Mouse (Mus musculus) forebrain, embryonic 10.5 days (tissue): ENCODE results near the gene Dgkk. TPM values are rescaled to one million over a fixed set of nuclear protein-coding genes. Genes with fewer than 3 reads are reported as not detected.
"Not testable (repeated sequence)": the region's sequence is repeated elsewhere in the genome, so short reads cannot be mapped to it uniquely, and the experiment has no call there.

Source experiments
- DNase-seq: peaks from one replicate; pipeline ENCODE4 v3.0.0-alpha.2; 2017; ENCODE audit warnings: low spot score; ENCODE audit errors: extremely low spot score
- H3K27ac ChIP-seq: fragments of 300-500 bp; sonication (generic); 2 replicates; pipeline ENCODE4 v1.5.1; 2016; ENCODE audit warnings: mild to moderate bottlenecking
- H3K27me3 ChIP-seq: fragments of 300-500 bp; sonication (generic); 2 replicates; pipeline ENCODE4 v1.6.1; 2016; ENCODE audit warnings: mild to moderate bottlenecking; ENCODE audit not compliant: poor library complexity, severe bottlenecking
- H3K36me3 ChIP-seq: fragments of 300-500 bp; sonication (generic); replicated peaks from 2 replicates; pipeline ENCODE4 v1.6.1; 2016; ENCODE audit warnings: mild to moderate bottlenecking, moderate library complexity
- H3K4me1 ChIP-seq: fragments of 300-500 bp; sonication (generic); 2 replicates; pipeline ENCODE4 v1.6.1; 2016
- H3K4me3 ChIP-seq: fragments of 300-500 bp; sonication (generic); 2 replicates; pipeline ENCODE4 v1.5.1; 2016; ENCODE audit warnings: mild to moderate bottlenecking, moderate library complexity
- H3K9me3 ChIP-seq: fragments of 300-500 bp; sonication (generic); 2 replicates; pipeline ENCODE4 v1.6.1; 2016; ENCODE audit warnings: mild to moderate bottlenecking, moderate library complexity
- WGBS: fragments of 180-500 bp; shearing (Covaris S2); methylation state at CpG from one replicate; pipeline ENCODE4 v1.1.7; 2016; 5-methylcytosine and 5-hydroxymethylcytosine counted together
- polyA plus RNA-seq: library from polyadenylated mRNA; unstranded; fragments of >200 nt; fragmentation: Nextera tagmentation; extraction: Ambion mirVana; gene quantifications from 2 replicates; pipeline ENCODE4 v1.2.1, GENCODE M21; 2016

Gene Dgkk
- polyA plus RNA-seq, 1 experiment from 2014 or later: 0.62 TPM

DNA sequence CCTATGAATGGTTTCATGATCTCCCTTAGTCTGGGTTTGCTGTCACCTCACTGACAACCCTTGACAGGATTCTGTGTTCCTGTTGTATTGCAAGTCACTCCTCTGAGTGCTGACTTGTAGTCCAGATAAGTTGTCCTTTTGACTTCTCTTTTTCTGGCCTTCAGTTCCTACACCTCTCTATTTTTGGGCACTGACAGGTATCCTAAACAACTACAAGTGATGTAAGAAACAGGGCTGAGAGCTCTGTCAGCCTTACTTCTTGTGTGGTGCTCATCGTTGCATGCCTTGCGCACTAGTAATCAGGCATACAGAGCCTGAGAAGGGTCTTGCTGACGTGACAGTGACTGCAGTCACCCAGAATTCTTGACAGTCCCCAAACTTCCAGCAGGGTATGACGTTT lies 147.1 kb downstream of the Dgkk start:
- H3K36me3 ChIP-seq: no peaks in the 10 kb centered on the region
- WGBS: 84% methylated on average over 4 of the region's 4 CpGs
- no peak for DNase-seq

DNA sequence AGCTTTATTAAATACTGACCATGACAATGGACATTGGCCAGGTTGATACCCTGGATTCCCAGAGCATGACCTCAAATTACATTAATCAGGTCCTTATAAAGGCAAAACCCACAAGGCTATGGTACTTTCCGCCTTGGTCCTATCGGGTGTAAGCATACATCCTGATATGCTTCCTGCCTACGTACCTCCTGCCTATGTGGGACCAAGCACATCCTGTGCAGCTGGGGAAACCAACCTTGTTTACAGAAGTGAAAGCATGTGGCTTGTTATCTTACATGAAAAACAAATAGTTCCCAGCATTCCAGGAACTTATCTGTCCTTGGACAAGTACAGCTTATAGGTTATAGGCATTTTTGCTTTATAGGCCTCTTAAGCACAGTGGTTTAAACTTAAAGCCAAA lies 189.5 kb downstream of the Dgkk start:
- no peaks in the 10 kb centered on the region for H3K9me3 ChIP-seq
- DNase-seq: no peak
- H3K27ac ChIP-seq: no peak overlapping the region
- H3K27me3 ChIP-seq: no peaks in the 10 kb centered on the region
- no peak overlapping the region for H3K4me3 ChIP-seq
- no peaks in the 10 kb centered on the region for H3K36me3 ChIP-seq
- no peaks in the 10 kb centered on the region for H3K4me1 ChIP-seq
- WGBS: 96% methylated on average over 3 of the region's 3 CpGs

More for the DNA sequence above, 147.1 kb downstream of the Dgkk start:
- Histone ChIP-seq H3K9me3 (no peaks in the 10 kb centered on the region), H3K4me3 (no peak overlapping the region), H3K27me3 (no peaks in the 10 kb centered on the region), H3K27ac (no peak overlapping the region), H3K4me1 (no peaks in the 10 kb centered on the region)

DNA sequence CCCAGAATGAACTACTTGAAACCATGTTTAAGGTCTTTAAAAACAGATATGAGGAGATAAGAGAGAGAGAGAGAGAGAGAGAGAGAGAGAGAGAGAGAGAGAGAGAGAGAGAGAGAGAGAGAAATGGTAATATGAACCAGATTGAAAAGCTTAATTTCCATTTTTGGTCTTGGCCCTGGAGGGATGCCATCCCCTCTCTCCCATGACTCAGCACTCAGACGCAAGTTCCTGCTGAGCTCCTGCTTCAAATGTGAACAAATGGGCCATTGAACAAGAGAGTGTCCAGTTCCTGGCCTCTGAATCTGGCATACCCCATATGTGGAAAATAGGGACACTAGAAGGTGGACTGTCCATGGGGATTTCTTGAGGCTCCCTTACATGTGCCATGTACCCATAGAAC lies 192.8 kb downstream of the Dgkk start:
- Histone ChIP-seq H3K4me3 (no peak overlapping the region), H3K9me3 (no peaks in the 10 kb centered on the region), H3K4me1 (no peaks in the 10 kb centered on the region), H3K27ac (no peak overlapping the region), H3K27me3 (no peaks in the 10 kb centered on the region), H3K36me3 (no peaks in the 10 kb centered on the region)
- WGBS: 94% methylated on average over 1 of the region's 1 CpGs
- DNase-seq: no peak

DNA sequence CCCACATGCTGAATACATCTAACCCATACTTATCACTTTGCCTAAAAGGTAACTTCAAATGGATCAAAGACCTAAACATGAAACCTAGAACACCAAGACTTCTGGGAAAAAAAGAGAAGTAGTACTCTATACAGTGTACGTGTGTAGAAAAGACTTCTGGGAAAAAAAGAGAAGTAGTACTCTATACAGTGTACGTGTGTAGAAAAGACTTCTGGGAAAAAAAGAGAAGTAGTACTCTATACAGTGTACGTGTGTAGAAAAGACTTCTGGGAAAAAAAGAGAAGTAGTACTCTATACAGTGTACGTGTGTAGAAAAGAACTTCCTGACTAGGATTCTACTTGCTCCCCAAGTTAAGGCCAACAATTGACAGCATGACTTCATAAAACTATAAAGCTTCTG lies 204.8 kb downstream of the Dgkk start:
- H3K27me3 ChIP-seq, DNase-seq, H3K4me3 ChIP-seq, H3K9me3 ChIP-seq, H3K4me1 ChIP-seq, H3K27ac ChIP-seq, H3K36me3 ChIP-seq: not testable (repeated sequence)
- WGBS: 84% methylated on average over 4 of the region's 4 CpGs
